Mouse (Mus musculus) activated CD4-positive, CD25-positive, alpha-beta regulatory T cell, adult 4 months (primary cell): ENCODE results near the gene Cds2. TPM values are rescaled to one million over a fixed set of nuclear protein-coding genes. Genes with fewer than 3 reads are reported as not detected.
"Not testable (repeated sequence)": the region's sequence is repeated elsewhere in the genome, so short reads cannot be mapped to it uniquely, and the experiment has no call there.

Source experiments
- ATAC-seq: one replicate; pipeline ENCODE4 v1.8.0; 2017
- polyA plus RNA-seq, 2 experiments: library from polyadenylated mRNA; unstranded; fragments of 100-300 nt; shearing (Covaris generic); gene quantifications; one replicate each; pipeline ENCODE4 v1.2.1; 2017

The Cds2 gene
- polyA plus RNA-seq, 2 experiments from 2014 or later = 21.6 to 28.3 TPM

DNA sequence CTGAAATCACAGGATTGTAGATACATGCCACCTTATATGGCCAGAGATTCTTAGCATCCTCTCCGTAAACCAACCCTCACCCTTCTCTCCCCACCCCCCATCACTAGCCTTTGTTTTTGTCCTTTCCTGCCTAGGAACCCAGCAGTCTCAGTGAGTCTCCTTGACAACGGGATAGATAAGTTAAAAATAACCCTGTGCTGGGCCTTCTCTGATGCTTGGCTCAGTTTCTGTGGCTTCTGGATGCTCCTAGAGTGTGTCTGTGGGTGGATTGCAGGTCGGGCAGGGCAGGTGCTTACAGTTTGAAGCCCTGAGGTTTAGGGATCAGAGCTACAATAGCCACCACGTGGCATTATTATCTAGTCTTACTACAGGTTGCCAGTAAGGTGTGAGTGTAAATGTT lies 29.1 kb downstream of the Cds2 start:
- ATAC-seq = peak; percentile 66

DNA sequence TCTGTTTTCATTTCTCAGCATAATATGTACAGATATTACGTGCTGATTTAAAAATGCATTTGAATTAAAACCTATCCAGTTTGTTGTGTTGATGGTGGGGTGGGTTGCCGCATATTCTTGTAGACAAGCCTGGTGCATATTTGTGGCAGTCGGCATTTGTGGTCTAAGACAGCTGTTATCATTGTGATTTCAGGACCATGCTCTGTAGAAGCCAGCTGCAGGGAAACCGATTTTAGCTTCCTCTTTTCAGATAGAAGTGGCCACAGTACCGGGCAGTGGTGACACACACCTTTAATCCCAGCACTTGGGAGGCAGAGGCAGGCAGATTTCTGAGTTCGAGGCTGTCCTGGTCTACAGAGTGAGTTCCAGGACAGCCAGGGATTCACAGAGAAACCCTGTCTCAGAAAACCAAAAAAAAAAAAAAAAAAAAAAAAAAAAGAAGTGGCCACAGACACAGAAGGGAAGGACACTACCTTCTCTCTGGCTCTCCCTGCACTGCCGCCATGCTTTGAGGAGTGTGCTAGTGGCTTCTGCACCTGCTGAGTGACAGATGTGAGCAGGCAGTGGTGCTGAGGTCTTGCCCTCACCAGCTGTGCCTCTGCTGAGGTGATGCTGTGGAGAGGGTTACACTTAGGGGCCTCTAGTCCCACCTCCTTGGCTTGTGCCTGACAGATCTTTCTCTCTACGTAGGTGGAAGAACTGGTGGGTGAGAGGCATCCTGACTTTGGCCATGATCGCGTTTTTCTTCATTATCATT lies 30.9 kb downstream of the Cds2 start:
- ATAC-seq = no peak

- ATAC-seq = no peak
Measured at GRCm38 (mm10) chr2:132298250-132298649, 35.3 kb downstream of the Cds2 start.

DNA sequence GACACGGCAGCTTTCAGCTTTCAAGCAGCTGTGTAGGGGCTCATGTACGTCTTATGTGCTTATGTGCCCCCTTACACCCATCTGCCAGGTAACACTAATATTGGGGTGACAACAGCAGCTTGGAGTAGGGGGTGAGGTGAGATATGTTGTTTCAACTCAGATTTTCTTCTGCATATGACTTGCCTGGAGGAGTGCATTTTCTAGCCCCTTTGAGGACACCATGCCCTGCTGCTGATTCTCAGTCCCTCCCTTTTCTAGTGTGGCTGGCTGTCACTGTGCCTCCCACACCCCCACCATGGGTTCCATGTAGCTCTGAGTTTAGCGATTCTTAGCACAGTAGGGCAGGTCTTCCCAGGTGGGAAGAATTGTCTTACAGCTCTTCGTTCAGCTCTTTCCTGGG lies 38.5 kb downstream of the Cds2 start:
- no peak for ATAC-seq

DNA sequence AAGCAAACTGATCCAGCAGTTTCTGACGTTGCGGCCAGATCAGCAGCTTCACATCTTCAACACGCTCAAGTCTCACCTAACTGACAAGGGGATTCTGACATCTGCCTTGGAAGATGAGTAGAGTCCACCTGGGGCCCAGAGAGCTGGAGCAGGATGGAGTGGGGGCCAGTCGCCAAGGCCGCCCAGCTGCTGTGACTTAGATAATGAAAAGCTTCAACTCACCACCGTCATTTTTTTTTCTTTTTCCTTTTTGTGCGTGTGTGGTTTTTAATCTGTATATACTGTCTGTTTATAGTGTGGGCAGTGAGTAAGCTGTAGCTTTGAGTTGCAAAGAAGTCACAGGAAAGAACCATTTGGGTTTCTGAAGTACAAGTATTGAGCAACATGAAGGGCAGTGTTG lies 42.2 kb downstream of the Cds2 start:
- no peak for ATAC-seq

DNA sequence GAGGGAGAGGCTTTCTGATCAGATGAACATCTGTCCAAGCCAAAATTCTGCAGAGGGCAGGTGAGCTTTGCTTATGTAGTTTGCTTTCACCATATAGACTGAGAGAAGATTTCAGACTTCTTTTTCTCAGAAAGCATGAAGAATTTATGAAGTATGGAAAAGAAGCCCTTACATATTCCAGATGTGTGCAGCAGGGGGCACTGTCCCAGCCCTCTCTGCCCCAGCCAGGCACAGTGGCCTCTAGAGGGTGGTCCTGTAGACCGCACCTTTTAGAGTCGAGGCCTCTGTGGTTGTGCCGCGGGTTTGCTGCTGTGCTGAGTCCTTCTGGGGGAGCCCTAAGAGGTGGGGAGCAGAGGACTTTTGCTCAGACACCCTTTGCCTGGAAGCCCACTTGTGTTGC lies 43.0 kb downstream of the Cds2 start:
- ATAC-seq = peak; percentile 41

- ATAC-seq = no peak
Measured at GRCm38 (mm10) chr2:132307213-132307843, 44.4 kb downstream of the Cds2 start.

DNA sequence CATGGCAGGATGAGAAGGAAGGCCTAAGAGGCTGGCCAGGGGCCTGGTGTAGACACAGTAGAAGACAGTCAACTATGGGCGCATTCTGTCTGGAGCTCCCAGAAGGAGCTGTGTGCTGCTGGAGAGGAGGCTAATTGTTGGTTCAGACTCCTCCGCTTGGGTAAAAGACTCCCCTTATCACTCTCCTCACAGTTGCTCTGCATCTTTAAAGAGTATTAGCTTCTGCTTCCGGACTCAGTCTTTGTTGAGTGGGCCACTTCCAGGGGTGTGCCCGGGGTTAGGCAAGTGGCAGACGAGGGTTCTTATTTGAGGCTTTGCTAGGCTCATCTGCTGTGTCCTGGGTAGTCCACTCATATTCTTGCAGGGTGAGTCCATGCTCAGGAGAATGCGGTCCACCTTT lies 45.9 kb downstream of the Cds2 start:
- no peak for ATAC-seq

- no peak for ATAC-seq
Measured at GRCm38 (mm10) chr2:132309398-132309930, 46.5 kb downstream of the Cds2 start.

DNA sequence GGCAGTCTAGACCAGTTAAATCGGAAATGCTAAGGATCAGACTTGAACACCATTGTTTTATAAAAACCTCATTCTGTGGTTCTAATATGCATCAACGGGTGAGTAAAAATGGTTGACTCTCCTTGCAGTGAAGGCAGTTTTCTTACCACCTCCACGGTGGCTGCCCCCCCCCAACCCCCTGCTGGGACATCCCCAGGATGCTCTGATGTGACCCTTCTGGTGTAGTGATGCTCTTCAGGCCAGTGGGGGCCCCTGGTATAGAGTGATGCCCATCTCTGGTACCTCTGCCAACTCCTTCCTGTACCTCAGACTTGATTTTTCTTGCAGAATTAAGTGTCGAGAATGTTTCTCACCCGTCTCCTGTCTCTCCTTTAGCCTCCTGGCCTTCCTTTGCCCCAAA lies 49.7 kb downstream of the Cds2 start:
- ATAC-seq = no peak

DNA sequence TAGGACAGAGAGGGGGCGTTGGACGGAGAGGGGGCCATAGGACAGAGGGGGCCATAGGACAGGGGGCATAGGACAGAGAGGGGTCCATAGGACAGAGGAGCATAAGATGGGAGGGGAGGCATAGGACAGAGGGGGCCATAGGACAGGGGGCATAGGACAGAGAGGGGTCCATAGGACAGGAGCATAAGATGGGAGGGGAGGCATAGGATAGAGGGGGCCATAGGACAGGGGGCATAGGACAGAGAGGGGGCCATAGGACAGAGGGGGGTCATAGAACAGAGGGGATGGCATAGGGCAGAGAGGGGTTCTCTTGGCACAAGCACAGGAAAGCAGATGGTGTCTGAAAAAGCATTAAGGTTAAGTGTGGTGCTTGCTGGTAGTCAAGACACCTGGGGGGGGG lies 50.6 kb downstream of the Cds2 start:
- ATAC-seq = no peak

DNA sequence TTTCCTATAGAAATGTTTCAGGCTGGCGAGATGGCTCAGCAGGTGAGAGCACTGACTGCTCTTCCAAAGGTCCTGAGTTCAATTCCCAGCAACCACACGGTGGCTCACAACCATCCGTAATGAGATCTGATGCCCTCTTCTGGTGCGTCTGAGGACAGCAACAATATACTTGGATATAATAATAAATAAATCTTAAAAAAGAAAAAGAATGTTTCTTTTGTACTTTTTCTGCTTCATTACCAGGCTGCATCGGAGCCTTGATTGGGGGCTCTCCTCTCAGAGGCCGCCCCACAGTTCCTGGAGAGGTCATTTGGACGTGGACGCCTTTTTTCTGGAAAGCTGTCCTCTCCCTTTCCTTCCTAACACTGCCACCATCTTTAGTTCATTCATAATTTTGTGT lies 51.1 kb downstream of the Cds2 start:
- ATAC-seq = not testable (repeated sequence)

DNA sequence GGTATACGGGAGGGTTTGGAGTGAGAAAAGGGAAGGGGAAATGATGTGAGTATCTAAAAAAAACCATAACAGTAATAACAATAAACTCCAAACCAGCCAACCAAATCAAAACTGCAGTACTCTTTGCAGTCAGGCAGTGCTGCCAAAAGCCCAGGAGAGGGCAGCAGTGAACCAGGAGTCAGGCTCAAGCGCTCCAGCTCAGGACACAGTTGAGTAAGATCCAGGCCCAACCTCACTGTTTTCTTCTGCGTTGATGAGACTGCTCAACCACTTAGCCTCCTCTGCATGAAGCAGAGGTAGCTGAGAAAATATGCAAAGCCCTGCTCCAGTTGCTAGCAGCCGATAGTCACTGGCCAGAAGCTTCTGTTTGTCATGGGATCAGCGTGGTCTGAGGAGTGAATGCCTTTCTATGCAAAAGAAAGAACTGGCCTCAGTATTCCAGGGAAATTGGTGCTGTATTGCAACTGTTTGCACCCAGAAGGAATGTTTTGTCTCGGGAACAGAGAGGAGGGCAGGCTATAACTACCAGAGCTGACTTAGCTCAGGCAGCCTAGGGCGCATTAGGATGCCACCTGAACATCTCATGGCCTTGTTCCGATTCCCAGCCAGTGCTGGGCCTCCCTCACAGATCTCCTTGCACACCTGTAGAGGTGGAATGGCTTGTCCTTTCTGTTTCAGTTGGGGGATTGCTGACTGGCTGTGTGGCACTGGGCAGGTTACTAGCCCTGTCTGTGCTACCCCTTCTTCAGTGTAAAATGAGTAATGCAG lies 53.3 kb downstream of the Cds2 start:
- ATAC-seq = peak; percentile 82

DNA sequence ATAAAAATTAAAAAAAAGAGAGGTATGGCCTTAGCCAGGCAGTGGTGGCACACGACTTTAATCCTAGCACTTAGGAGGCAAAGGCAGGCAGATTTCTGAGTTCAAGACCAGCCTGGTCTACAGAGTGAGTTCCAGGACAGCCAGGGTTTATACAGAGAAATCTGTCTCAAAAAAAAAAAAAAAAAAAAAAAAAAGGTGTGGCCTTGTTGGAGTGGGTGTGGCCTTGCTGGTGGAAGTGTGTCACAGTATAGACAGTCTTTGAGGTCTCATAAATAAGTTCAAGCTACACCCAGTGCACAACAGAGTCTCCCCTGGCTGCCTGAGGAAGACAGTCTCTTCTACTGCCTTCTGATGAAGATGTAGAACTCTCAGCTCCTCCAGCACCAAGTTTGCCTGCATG lies 54.2 kb downstream of the Cds2 start:
- no peak for ATAC-seq

- ATAC-seq = no peak
Measured at GRCm38 (mm10) chr2:132320516-132320915, 57.6 kb downstream of the Cds2 start.

- ATAC-seq = no peak
Measured at GRCm38 (mm10) chr2:132323541-132323940, 60.6 kb downstream of the Cds2 start.

DNA sequence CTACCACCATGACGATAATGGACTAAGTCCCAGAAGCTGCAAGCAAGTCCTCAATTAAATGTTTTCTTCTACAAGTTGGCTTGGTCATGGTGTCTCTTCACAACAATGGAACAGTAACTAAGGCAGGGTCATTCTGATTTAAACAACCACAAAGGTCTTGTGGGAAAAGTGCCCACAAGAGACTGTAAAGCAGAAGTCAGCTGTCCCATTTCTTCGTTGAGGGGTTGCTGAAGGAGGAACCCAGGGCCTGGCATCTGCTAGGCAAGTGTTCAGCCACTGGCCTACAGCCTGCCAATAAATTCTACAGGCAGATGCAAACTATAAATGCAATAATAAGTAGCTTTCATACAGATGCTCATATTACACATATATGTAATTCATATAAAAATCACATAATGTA lies 74.3 kb downstream of the Cds2 start:
- ATAC-seq = no peak

DNA sequence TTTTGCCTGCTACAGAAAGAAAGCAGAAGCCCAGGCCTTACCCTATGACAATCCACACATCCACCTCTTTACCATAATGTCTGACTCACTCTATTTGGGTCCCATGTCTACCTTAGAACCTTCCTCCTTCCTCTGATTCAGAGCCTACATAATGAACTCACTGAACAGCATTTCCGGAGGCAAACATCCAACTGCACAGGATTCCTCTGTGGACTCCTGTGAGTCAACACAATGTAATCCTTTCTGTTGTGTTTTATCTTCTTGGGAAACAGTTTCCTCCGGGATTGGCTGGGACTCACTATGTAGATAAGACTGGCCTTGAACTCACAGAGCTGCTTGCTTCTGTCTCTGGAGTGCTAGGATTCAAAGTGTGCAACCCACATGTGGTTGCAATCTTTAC lies 77.4 kb downstream of the Cds2 start:
- no peak for ATAC-seq

- no peak for ATAC-seq
Measured at GRCm38 (mm10) chr2:132341293-132341692, 78.3 kb downstream of the Cds2 start.

DNA sequence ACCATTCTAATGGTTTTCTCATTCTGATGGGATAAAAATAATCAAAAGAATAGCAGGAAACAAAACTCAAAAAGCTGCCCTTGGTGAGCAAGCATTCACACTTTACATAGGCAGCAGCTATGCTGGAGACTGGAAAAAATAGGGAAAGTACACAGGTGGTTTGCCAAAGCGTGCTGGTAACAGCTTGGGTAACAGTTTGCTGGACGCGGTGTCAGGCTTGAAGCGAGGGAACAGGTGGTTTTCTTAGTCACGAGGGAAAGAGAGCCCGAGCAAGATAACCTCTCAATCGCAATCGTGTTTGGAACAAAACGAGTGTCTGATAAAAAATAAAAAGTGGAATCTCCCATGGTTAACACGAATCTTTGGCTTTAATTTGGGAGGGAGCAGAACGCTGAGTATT lies 80.9 kb downstream of the Cds2 start:
- ATAC-seq = no peak
